Mouse (Mus musculus): ENCODE data around the gene Ints2. TPM values are rescaled to one million over a fixed set of nuclear protein-coding genes. Genes with fewer than 3 reads are reported as not detected.
"Not testable (repeated sequence)": the region's sequence is repeated elsewhere in the genome, so short reads cannot be mapped to it uniquely, and the experiment has no call there.

Ints2 gene
- total RNA-seq, 2 experiments from 2014 or later: 21.0 to 28.2 TPM

DNA sequence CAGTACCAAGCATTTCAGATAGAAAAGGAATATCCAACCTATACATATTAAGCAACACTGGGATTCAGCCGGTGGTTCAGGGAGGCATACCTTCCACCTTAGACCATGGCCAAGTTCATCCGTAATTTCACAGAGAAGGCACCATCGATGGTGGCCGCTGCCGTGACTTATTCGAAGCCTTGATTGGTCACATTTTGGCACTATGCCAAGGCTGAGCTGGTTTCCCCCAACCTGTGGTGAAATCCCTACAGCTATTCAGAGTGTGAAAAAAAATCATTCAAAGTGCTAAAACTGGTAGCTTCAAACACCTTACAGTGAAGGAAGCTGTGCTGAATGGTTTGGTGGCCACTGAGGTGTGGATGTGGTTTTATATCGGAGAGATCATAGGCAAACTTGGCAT is 72.2 kb downstream of the Ints2 start:
- intact Hi-C loops (cut with DNase I); DNase-seq (ENCODE audit: low spot score in 2 of 2): not testable (repeated sequence)

DNA sequence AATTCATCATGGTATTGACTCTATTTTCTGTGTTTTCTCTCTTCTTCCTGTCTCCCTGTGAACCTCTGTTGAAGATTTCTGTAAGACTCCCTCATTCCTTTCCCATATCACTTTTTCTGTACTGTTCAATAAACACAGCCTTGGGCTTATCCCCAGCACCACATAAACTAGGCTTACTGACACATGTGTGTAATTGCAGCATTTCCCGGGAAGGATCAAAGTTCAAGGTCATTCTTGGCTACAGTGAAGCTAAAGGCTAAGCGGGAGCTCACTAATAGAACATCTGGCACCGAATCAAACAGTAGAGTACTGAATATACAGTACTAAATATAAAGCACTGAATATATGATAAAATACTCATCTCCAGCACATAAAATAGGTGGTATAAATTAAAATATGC is 81.5 kb downstream of the Ints2 start:
- no peak for DNase-seq (ENCODE audit: low spot score in 2 of 2)
- intact Hi-C loops (cut with DNase I): no loop called here

DNA sequence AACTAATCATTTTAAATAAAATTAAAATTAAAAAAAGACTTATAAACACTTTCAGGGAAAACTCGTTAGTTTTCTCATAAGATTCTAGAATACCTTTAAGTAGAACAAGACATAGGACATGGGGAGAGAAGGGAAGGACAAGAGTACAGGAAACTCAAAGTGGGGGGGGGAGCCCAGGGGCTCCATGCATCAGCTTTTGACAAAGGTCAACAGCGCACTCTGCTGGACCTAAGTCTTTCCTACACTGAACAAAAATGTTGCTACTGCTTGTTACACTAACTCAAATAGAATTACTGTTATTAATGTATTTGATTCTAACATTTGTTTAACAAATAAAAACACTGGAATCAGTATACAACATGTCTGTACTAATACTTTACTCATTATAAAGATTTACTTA is 83.2 kb downstream of the Ints2 start:
- intact Hi-C loops (cut with DNase I): loop anchor here (5.0 kb wide), 2 partner anchors 107 to 327 kb away; no protein-coding TSS in a partner anchor
- peak; percentile 4 to 26 for DNase-seq (ENCODE audit: low spot score in 2 of 2)

DNA sequence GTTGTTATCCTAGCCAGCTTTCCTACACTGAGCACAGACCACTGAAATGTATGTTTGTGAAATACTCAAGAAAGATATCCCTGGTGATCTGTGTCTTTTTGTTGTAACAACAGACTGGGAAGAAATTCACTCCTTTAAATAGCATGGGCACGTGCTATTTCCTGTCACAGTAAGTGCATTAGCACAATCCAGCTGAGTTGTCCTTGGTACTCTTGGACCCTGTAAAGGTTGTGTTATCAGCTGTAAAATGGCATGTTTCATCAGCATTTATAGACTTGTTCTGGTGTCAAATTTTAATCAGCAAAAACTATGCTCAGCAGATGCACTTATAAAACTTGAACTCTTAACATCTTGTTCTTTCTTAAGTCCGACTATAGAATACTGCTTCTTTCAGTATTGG is 86.6 kb downstream of the Ints2 start:
- intact Hi-C loops (cut with DNase I): loop anchor here (5.0 kb wide), 2 partner anchors 103 to 323 kb away; no protein-coding TSS in a partner anchor
- no peak for DNase-seq (ENCODE audit: low spot score in 2 of 2)

Other genes with a start within 250 kb of the Ints2 start
- gene Brip1, start 56.4 kb downstream of the Ints2 start, total RNA-seq (2021): under 1 TPM; 0.07 to 0.23 TPM
- 10 to 100 TPM; 50.5 to 65.0 TPM for gene Med13, start 100.0 kb upstream of the Ints2 start, total RNA-seq (2021)
- 10 to 100 TPM; 21.3 to 35.0 TPM for gene Rnft1, start 227.1 kb upstream of the Ints2 start, total RNA-seq (2021)